Mouse (Mus musculus) thymus, postnatal 0 days (tissue): ENCODE results near the gene Hps6. TPM values are rescaled to one million over a fixed set of nuclear protein-coding genes. Genes with fewer than 3 reads are reported as not detected.

Source experiments
- DNase-seq: peaks from one replicate; pipeline ENCODE4 v3.0.0-alpha.2; 2015; ENCODE audit warnings: low spot score
- polyA plus RNA-seq: library from polyadenylated mRNA; unstranded; fragments of >200 nt; fragmentation: Nextera tagmentation; extraction: Ambion mirVana; gene quantifications from 2 replicates; pipeline ENCODE4 v1.2.1, GENCODE M21; 2015

Hps6 gene
- polyA plus RNA-seq, 1 experiment from 2014 or later: 7.5 TPM

DNA sequence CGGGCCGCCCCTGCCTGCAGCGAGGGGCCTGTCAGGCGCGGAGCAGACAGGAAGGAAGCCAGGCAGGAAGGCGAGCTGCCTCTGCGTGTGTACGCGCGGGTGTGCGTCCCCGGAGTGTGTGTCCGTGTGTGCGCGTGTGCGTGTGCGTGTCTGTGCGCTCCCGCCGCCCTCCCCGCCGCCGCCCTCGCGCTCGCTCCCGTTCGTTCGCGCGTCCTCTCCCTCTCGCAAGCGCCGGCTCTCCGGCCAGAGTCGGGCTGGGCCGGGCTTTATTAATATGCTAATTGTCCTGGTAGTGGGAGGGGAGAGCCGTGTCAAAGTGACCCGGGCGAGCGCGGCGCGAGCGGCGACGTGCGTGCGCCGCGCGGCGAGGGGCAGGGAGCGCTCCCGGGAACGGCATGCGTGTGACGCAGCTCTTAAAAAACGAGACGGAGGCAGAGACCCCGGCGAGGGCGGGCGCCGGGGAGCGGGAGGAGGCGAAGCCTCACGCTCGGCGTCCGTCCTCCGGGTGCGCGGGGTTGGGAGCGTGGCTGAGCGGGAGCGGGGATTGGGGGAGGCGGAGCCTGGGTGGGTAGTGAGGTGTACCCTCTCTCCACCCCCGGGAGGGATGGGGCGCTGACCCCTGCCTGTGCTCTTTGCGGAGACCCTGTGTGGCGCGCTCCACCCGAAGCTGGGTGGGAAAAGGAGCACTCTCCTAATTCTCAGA, 41.8 kb downstream of the Hps6 start, which contains the start of gene Ldb1:
Gene Ldb1 (minus strand): TSS at position 222 of the 703 bp plus-strand sequence.
- DNase-seq: peak; percentile 77

DNA sequence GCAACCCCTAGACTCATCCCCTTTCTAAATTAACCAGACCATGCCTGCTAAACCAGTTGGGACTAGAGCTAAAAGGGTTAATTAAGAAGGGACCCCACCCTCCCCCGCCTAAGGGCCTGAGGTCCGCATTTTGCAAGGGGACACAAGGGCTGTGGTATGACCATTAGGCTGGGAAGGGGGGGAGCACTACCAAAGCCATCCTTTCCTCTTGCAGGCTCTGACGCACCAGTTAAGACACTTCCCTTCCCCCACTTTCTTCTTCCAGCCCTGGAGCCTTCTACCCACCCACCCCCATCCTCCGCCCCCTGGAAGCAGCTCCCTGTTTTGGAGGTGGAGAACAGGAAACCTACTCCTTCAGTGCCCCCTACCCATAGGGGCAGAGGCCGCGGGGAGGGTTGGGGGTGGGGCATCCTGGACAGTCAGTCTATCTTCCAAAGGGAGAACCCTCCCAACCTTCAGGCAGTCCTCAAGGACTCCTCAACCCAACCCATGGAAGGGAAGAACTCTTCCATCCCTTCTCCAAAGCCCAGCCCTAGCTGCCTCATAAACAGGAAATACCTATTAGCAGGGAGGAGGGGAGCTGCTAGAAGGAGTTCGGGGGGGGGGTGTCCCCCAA, 42.5 kb downstream of the Hps6 start:
- no peak for DNase-seq

DNA sequence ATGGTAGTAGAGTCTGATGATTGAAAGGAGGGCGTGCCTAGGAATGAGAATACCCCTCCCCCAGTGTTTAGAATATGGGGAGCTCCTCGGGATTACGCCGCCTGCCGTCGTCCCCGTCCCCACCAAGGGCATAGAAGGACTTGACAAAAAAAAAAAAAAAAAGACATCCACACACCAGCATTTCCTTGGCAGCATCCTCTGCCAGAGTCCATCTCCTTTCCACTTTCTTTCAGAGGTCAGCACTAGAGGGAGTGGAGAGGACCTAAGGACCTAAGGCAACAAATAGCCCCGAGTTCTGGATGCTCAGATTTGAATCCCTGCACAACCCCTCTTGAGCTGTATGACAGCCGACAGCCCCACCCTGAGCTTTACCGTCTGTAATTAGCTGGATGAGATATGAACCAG, 43.3 kb downstream of the Hps6 start:
- no peak for DNase-seq

DNA sequence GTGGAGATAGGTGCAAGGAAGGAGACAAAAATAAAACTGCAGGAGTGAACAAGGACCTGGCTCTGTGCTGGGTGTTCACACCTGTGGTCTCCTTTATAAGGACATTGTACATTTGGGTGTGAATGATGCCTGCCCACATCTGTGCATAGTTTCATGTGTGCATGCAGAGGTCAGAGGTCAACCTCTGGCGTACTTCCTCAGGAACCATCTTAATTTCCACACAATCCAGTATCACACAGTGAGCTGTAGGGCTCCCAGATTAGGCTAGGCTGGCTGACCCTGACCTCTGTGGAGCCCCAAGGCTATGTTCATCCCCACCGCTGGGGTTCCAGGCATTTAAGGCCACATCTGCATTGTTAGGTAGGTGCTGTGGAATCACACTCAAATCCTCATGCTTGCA, 44.1 kb downstream of the Hps6 start:
- no peak for DNase-seq

DNA sequence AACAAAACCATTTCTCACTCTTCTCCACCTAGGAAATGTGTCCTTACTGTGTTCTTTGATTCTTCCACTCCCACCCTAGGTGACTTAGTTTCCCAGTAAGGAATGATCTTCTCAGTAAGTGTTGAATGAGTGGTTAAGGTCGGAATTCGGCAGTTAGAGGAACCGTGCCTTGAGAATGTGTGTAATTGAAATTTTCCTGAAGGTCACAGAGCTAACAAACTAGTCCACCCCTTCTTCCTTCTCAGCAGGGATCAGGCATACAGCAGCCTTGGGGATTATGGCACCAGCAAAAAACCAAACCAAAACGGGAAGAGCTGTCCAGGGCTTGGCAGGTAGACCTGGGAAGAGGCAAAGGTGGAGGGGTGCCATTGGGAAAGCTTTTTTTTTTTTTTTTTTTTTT, 45.8 kb downstream of the Hps6 start:
- no peak for DNase-seq

DNA sequence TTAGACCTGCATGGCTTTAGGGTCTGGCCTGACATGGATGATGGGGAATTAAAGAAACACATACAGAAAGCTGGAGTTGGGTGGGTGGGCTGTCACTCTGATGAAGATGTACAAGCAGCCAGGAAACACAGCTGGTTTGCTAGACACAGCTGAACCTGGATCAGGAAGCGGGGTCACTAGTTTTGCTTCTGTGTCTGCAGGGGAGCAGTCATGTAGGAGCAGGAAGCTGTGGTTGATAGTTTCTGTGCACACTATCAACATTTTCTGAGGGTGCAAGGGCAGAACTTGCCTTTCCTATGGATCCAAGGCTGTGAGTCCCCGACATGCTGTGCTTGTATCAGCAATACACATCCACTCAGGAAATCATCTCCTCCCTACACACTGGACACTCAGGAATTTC, 47.2 kb downstream of the Hps6 start:
- peak; percentile 76 for DNase-seq

Other genes with a start within 250 kb of the Hps6 start
- gene Mgea5, start 219.7 kb upstream of the Hps6 start, polyA plus RNA-seq: 61.0 and 90.5 TPM in 2 replicates
- 1.3 TPM in 2 replicates for gene Kcnip2, start 187.4 kb upstream of the Hps6 start, polyA plus RNA-seq
- gene Armh3, start 5.0 kb upstream of the Hps6 start, polyA plus RNA-seq: 10.4 and 10.7 TPM in 2 replicates
- 11.6 and 12.8 TPM in 2 replicates for gene Pprc1, start 41.4 kb downstream of the Hps6 start, polyA plus RNA-seq
- 140 and 157 TPM in 2 replicates for gene Ldb1, start 41.7 kb downstream of the Hps6 start, polyA plus RNA-seq
- gene Nolc1, start 72.4 kb downstream of the Hps6 start, polyA plus RNA-seq: 90.2 and 102 TPM in 2 replicates
- gene Elovl3, start 128.4 kb downstream of the Hps6 start, polyA plus RNA-seq: 0.08 and 0.26 TPM in 2 replicates
- not detected in 2 replicates for gene Pitx3, start 144.8 kb downstream of the Hps6 start, polyA plus RNA-seq
- gene Gbf1, start 149.0 kb downstream of the Hps6 start, polyA plus RNA-seq: 28.6 and 28.7 TPM in 2 replicates